Mouse (Mus musculus) G1E (cell line): ENCODE measurements around the gene Nlrc5.

Source experiments
- CTCF ChIP-seq: IDR thresholded peaks from 2 replicates; pipeline ENCODE4 v1.5.1; 2012; ENCODE audit warnings: low read depth, low read length, inconsistent platforms, mixed read lengths
- GATA1 ChIP-seq: IDR thresholded peaks from 2 replicates; pipeline ENCODE4 v1.6.1; 2012; ENCODE audit warnings: borderline replicate concordance, low read length, inconsistent platforms, mixed read lengths

GRCm38 (mm10) chr8:94438659-94439058 lies 4.5 kb downstream of the Nlrc5 start:
- TF ChIP-seq CTCF (no peak), GATA1 (no peak)
